ENCODE assay signal across 6 mouse cellular contexts in the genomic region with DNA sequence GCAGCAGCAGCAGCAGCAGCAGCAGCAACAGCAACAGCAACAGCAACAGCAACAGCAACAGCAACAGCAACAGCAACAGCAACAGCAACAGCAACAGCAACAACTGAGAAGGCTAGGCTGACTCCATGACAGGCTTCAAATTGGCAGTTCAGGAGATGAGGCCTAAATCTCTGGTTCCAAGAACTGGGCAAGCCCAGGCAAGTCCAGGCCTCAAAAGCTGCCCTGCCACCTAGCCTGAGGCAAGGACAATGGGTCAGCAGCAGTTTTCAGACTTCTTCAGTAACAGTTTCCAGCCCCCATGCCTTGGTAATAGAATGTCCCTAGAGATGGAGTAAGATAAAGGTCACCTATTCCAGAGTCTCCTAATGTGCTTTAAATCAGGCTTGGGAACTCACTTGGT.
DNase-seq lines count a peak whose midpoint lies in the region; TF ChIP-seq lines count a peak whose summit lies in the region.
"Not testable (repeated sequence)": the region's sequence is repeated elsewhere in the genome, so short reads cannot be mapped to it uniquely, and the experiment has no call there.

No protein-coding gene starts in this region.

- not testable (repeated sequence) for H3K4me3 ChIP-seq in CH12.LX (replicated peaks in 1 of 3; ENCODE audit: low read depth in 2 of 3, low read length in 2 of 3, poor library complexity in 1 of 3); ES-Bruce4 (ENCODE audit: low read depth, low read length); ES-E14 (ENCODE audit: insufficient read depth in 1 of 2, low read depth in 1 of 2, low read length in 2 of 2, poor library complexity in 1 of 2, severe bottlenecking in 1 of 2)

- H3K4me2 ChIP-seq in CH12.LX (ENCODE audit: insufficient read depth, low read depth, poor library complexity, severe bottlenecking) = not testable (repeated sequence)

- not testable (repeated sequence) for TF ChIP-seq EP300 in CH12.LX (IDR thresholded peaks at IDR 0.05; ENCODE audit: low read length)
- peak; percentile 75; the same call in 1 of the 2 replicates for TF ChIP-seq EP300 in ES-Bruce4 (IDR thresholded peaks at IDR 0.05; ENCODE audit: insufficient read depth, low read depth, low read length)

- H3K36me3 ChIP-seq in CH12.LX (replicated peaks in 1 of 2; ENCODE audit: control insufficient read depth in 1 of 2, insufficient read depth in 1 of 2, low read length in 1 of 2); ES-Bruce4 (ENCODE audit: control insufficient read depth, insufficient read depth, low read length, poor library complexity, severe bottlenecking); ES-E14 (ENCODE audit: control insufficient read depth, insufficient read depth, low read length, poor library complexity, severe bottlenecking): not testable (repeated sequence)

- peaks cover 12 to 30% of the 10 kb centered on the region in 2 experiments for H3K4me1 ChIP-seq in CH12.LX (ENCODE audit: control insufficient read depth in 1 of 2, insufficient read depth in 2 of 2)
- not testable (repeated sequence) for H3K4me1 ChIP-seq in ES-Bruce4 (ENCODE audit: control insufficient read depth, insufficient read depth, low read length); ES-E14 (ENCODE audit: control insufficient read depth in 2 of 2, insufficient read depth in 2 of 2, low read length in 2 of 2, poor library complexity in 1 of 2)

- not testable (repeated sequence) for TF ChIP-seq CTCF in CH12.LX (conservative IDR thresholded peaks at IDR 0.05 in 1 of 2, IDR thresholded peaks at IDR 0.05 in 1 of 2; ENCODE audit: low read depth in 2 of 2, low read length in 2 of 2); ES-Bruce4 (IDR thresholded peaks at IDR 0.05; ENCODE audit: low read depth, low read length)

- not testable (repeated sequence) for DNase-seq in CH12.LX (ENCODE audit: extremely low read depth); ES-E14 (ENCODE audit: low read depth, low spot score)
- DNase-seq in R1 (ENCODE audit: low read depth, low spot score) (peak; percentile 6), ZHBTc4 (ENCODE audit: low read depth, low spot score) (peak; percentile 26)
- peak; percentile 34 for DNase-seq in heart, adult 11 months

- TF ChIP-seq RAD21 in CH12.LX (IDR thresholded peaks at IDR 0.05; ENCODE audit: low read depth, low read length) = not testable (repeated sequence)

- in situ Hi-C loops in CH12.LX (cut with MboI; ENCODE audit: low pct_ligation_motif_present, low pct_unique_long_range_greater_than_20kb, low sequenced_read_pairs); ES-E14 (cut with MboI; ENCODE audit: low sequenced_read_pairs in 2 of 2, unreplicated experiment in 2 of 2): not testable (repeated sequence)

- H3K9me3 ChIP-seq in CH12.LX (replicated peaks; ENCODE audit: low read length); ES-Bruce4 (replicated peaks; ENCODE audit: control insufficient read depth, insufficient read depth, low read length, poor library complexity, severe bottlenecking); ES-E14 (ENCODE audit: control insufficient read depth, insufficient read depth, low read depth, low read length): not testable (repeated sequence)

- H3K9ac ChIP-seq in CH12.LX (ENCODE audit: insufficient read depth, low read depth); ES-Bruce4 (ENCODE audit: low read depth, poor library complexity, severe bottlenecking); ES-E14 (ENCODE audit: insufficient read depth, low read depth, low read length, poor library complexity, severe bottlenecking): not testable (repeated sequence)

- TF ChIP-seq POLR2A in CH12.LX (IDR thresholded peaks at IDR 0.05; ENCODE audit: low read depth, low read length); ES-Bruce4 (IDR thresholded peaks at IDR 0.05; ENCODE audit: insufficient read depth, low read length): not testable (repeated sequence)

- dilution Hi-C loops in CH12.LX (cut with MboI; ENCODE audit: extremely low pct_ligation_motif_present, extremely low pct_unique_long_range_greater_than_20kb, low sequenced_read_pairs) = not testable (repeated sequence)

- not testable (repeated sequence) for H3K27me3 ChIP-seq in CH12.LX (replicated peaks); ES-Bruce4 (ENCODE audit: control insufficient read depth, insufficient read depth, low read length, poor library complexity, severe bottlenecking)

- H3K79me2 ChIP-seq in CH12.LX (replicated peaks; ENCODE audit: control insufficient read depth, extremely low read depth, insufficient read depth, poor library complexity, severe bottlenecking) = not testable (repeated sequence)

- not testable (repeated sequence) for H3K27ac ChIP-seq in CH12.LX (ENCODE audit: insufficient read depth, low read depth)
- peak overlapping the region; percentile 21; the same call in 1 of the 2 replicates for H3K27ac ChIP-seq in ES-Bruce4 (ENCODE audit: insufficient read depth, low read length)
- peak overlapping the region; percentile 45 for H3K27ac ChIP-seq in ES-E14 (ENCODE audit: insufficient read depth, low read depth, low read length, poor library complexity, severe bottlenecking)

TF ChIP-seq in CH12.LX, 34 proteins besides CTCF, POLR2A, EP300 and RAD21:
- 0 out of 2 replicates have a peak, but pooled peaks have one; percentile 59 for TF ChIP-seq CHD1 (IDR thresholded peaks at IDR 0.05; ENCODE audit: low read depth, low read length)
